Mouse (Mus musculus) liver, embryonic 11.5 days (tissue): ENCODE data around the gene Nudt16l1. TPM values are rescaled to one million over a fixed set of nuclear protein-coding genes. Genes with fewer than 3 reads are reported as not detected.

Experiments used
- ATAC-seq: fragments of 200-750 bp; cut with Nextera tagmentation; replicated peaks from 2 replicates; pipeline ENCODE4 v1.8.0; 2017; ENCODE audit warnings: moderate number of reproducible peaks, mild to moderate bottlenecking, moderate TSS enrichment, moderate library complexity; ENCODE audit not compliant: low FRiP score
- DNase-seq: peaks from one replicate; pipeline ENCODE4 v3.0.0-alpha.2; 2017; ENCODE audit warnings: low spot score
- H3K27ac ChIP-seq: fragments of 300-500 bp; sonication (generic); 2 replicates; pipeline ENCODE4 v1.5.1; 2014; ENCODE audit warnings: mild to moderate bottlenecking, low read depth, low read length, control low read depth
- H3K27me3 ChIP-seq: fragments of 300-500 bp; sonication (generic); replicated peaks from 2 replicates; pipeline ENCODE4 v1.6.1; 2014; ENCODE audit warnings: low read length, mixed read lengths; ENCODE audit not compliant: control insufficient read depth, insufficient read depth
- H3K36me3 ChIP-seq: fragments of 300-500 bp; sonication (generic); 2 replicates; pipeline ENCODE4 v1.6.1; 2014; ENCODE audit warnings: mild to moderate bottlenecking, low read length, moderate library complexity, mixed read lengths; ENCODE audit not compliant: control insufficient read depth, insufficient read depth
- H3K4me1 ChIP-seq: fragments of 300-500 bp; sonication (generic); replicated peaks from 2 replicates; pipeline ENCODE4 v1.6.1; 2014; ENCODE audit warnings: low read length, mixed read lengths; ENCODE audit not compliant: control insufficient read depth, insufficient read depth
- H3K4me2 ChIP-seq: fragments of 300-500 bp; sonication (generic); 2 replicates; pipeline ENCODE4 v1.6.1; 2014; ENCODE audit warnings: mild to moderate bottlenecking, control low read depth, moderate library complexity
- H3K4me3 ChIP-seq: fragments of 300-500 bp; sonication (generic); 2 replicates; pipeline ENCODE4 v1.5.1; 2014; ENCODE audit warnings: low read depth, low read length, control low read depth
- H3K9ac ChIP-seq: fragments of 300-500 bp; sonication (generic); 2 replicates; pipeline ENCODE4 v1.6.1; 2014; ENCODE audit warnings: low read depth, low read length, control low read depth
- H3K9me3 ChIP-seq: fragments of 300-500 bp; sonication (generic); 2 replicates; pipeline ENCODE4 v1.6.1; 2016; ENCODE audit warnings: low read length, inconsistent platforms, mixed read lengths; ENCODE audit not compliant: control insufficient read depth
- WGBS: fragments of 180-500 bp; shearing (Covaris S2); extraction: QIAGEN DNeasy Blood & Tissue Kit; methylation state at CpG from one replicate; pipeline ENCODE4 v1.1.7; 2014; 5-methylcytosine and 5-hydroxymethylcytosine counted together
- polyA plus RNA-seq: library from polyadenylated mRNA; unstranded; fragments of >200 nt; fragmentation: Nextera tagmentation; extraction: Ambion mirVana; gene quantifications from 2 replicates; pipeline ENCODE4 v1.2.1, GENCODE M21; 2014

Gene Nudt16l1
- polyA plus RNA-seq, 1 experiment from 2014 or later: 102 TPM

DNA sequence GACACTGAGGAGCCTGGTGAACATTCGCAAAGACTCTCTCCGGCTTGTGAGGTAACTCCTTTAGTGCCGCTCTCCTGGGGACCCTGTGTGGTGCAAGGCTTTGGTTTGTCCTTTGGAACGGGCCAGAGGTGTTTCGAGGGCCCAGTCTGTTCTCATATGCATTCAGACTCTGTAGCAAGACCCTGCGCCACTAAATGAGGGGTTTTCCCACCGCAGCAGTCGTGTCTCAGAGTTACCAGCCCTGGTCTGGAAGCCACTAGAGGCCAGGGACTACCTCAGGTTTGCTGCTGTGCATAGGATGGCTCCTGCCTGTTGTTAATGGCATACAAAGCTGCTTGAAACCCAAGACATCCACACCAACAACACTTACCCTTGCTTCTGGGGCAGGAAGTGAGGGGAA is 27.8 kb upstream of the Nudt16l1 start:
- DNase-seq (no peak), ATAC-seq (no peak)
- 90% methylated on average over 8 of the region's 8 CpGs for WGBS
- Histone ChIP-seq H3K9me3 (no peaks in the 10 kb centered on the region), H3K27me3 (no peaks in the 10 kb centered on the region), H3K4me2 (no peak overlapping the region), H3K9ac (no peak overlapping the region), H3K4me3 (no peak overlapping the region), H3K4me1 (peaks cover 4% of the 10 kb centered on the region; the same call in 1 of the 2 replicates), H3K36me3 (peaks cover 13% of the 10 kb centered on the region), H3K27ac (no peak overlapping the region)

DNA sequence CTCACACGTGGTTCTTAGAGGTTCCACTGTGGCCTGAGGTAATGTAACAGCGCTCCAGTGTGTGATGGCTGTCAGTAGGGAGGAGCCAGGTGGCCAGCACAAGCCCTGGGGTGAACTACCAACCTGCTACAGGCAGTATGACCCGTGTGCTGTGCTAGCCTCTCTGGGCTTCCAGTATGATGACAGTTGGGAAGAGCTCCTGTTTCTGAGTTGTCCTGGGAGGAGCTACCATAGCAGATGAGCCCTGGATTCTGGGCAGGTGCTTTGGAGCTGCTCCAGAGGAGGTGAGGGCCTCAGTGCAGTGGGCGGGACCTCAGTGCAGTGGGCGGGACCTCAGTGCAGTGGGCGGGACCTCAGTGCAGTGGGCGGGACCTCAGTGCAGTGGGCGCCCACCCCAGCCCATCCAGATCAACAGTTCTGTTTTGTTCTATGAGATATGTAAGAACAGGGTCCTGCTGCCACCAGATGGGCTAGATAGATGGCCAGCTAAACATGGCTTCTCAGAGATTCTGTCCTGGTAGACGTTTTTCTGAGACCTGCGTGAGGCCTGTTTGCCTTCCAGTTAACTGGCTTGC is 26.4 kb upstream of the Nudt16l1 start:
- no peak overlapping the region for H3K4me2 ChIP-seq
- H3K36me3 ChIP-seq: peaks cover 18% of the 10 kb centered on the region
- H3K4me1 ChIP-seq: peaks cover 4% of the 10 kb centered on the region; the same call in 1 of the 2 replicates
- no peak overlapping the region for H3K4me3 ChIP-seq
- WGBS: 60% methylated on average over 10 of the region's 10 CpGs
- ATAC-seq (peak; percentile 51), DNase-seq (no peak)
- peak overlapping the region; percentile 21; the same call in 1 of the 2 replicates for H3K27ac ChIP-seq
- no peaks in the 10 kb centered on the region for H3K27me3 ChIP-seq
- H3K9me3 ChIP-seq: no peaks in the 10 kb centered on the region
- no peak overlapping the region for H3K9ac ChIP-seq

DNA sequence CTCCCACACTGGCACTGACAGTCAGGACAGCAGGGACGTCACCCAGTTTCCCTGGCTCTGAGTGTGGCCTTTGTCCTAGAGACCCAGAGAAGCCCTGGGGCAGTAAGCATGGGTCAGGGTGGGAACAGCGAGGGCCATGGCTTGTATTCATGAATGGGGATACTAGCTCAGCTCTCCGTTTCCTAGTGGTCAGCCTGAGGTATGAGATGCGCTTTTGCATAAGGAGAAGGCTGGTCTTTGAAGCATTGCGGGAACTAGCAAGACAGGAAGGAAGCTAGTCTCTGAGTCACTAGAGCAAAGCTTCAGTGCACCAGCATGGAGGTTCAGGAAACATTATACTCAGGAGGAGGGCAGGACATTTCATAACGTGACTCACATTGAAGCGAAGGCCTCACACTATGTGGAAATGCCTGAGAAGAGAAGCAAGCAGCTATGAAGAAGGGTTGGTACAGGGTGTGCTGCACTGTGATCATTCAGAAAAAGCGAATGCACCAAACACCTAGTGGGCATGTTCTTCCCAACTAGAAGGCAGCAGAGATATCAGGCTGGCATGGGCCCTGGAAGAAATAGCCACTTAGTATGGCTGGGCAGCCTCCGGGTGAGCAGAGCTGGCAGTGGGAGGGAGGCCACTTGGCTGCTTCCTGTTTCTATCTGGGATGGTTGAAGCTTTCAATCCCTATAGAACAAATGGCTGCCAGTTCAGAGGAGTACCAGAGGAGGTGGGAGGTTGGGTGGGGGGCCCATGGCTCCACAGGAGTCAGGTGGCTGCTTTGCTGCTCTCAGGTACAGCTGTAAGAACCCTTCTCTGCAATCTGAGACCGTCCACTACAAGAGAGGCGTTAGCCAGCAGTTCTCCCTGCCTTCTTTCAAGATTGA is 25.4 kb upstream of the Nudt16l1 start:
- H3K27ac ChIP-seq: peak overlapping the region; percentile 47; the same call in 1 of the 2 replicates
- ATAC-seq (0 out of 2 replicates have a peak, but pooled peaks have one; percentile 11), DNase-seq (no peak)
- H3K4me3 ChIP-seq: no peak overlapping the region
- H3K36me3 ChIP-seq: peaks cover 21% of the 10 kb centered on the region
- no peaks in the 10 kb centered on the region for H3K27me3 ChIP-seq
- no peak overlapping the region for H3K9ac ChIP-seq
- WGBS: 64% methylated on average over 11 of the region's 11 CpGs
- H3K9me3 ChIP-seq: no peaks in the 10 kb centered on the region
- H3K4me1 ChIP-seq: 0 out of 2 replicates have a peak, but pooled peaks cover 2% of the 10 kb centered on the region
- no peak overlapping the region for H3K4me2 ChIP-seq

DNA sequence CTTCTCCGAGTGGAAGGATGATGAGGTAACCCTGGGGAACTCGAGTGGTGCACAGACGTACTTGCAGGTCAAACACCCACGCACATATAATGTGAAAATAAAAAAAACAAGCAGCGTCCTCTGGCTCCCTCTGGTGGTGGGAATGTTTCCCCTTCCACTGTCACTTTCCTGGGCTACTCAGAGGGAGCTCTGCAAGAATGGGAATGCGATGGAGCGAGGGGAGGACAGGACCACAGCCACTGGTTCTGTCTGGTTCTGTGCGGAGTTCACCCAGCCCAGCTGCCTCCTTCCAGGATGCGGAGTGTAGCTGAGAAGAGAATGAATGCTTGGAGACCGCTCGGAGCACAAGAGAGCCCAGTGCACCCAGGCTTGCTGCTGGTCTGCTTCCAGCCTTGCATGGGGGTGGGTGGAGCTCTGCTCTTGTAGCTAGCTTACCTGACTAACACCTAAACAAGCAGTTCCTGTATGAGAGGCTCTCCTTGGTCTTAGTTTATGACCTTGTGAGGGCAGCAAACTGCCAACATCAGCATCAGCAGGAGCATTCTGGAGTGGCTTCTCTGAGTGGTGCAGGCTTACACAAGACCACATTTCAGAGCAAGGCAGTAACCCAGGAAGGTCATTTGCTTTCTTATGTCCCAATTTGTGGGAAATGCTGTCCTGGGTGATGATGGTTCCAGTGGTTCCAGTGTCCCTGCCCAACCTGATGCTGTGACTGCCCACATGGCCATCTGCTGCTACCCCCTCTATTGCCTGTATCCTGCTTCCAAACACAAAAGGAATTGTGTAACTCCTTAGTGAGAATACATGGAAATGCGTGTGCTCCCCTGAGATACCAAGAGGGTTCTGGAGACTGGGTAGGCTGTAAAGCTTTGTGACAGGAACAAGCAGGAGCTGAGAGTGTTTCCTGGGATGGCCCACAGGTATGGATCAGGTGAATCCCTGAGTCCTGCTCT is 24.5 kb upstream of the Nudt16l1 start:
- 0 out of 2 replicates have a peak, but pooled peaks cover 2% of the 10 kb centered on the region for H3K4me1 ChIP-seq
- no peak overlapping the region for H3K4me2 ChIP-seq
- no peaks in the 10 kb centered on the region for H3K27me3 ChIP-seq
- H3K9me3 ChIP-seq: no peaks in the 10 kb centered on the region
- ATAC-seq: peak; percentile 34; the same call in 1 of the 2 replicates
- DNase-seq: peak; percentile 70
- 42% methylated on average over 12 of the region's 12 CpGs for WGBS
- H3K36me3 ChIP-seq: peaks cover 21% of the 10 kb centered on the region
- H3K4me3 ChIP-seq: no peak overlapping the region
- peak overlapping the region; percentile 47; the same call in 1 of the 2 replicates for H3K27ac ChIP-seq
- H3K9ac ChIP-seq: no peak overlapping the region

DNA sequence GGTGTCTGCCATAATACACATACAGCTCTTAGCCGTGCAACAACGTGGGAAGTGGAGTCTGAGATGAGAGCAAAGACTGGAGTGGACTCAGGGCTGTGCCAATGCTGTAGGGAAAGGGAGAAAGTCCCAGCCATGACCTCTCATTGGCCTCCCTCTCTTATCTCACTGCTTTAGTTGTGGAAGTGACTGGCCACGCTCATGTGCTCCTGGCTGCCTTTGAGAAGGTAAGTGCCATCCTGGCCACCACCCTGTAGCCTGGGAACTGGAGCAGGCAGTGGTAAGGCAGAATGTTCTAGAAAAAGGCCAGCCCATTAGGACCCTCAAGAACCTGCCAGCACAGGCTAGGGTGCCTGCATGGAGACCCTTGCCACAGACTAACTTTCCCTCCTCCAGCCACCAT is 22.6 kb upstream of the Nudt16l1 start:
- DNase-seq (no peak), ATAC-seq (no peak)
- Histone ChIP-seq H3K4me1 (0 out of 2 replicates have a peak, but pooled peaks cover 2% of the 10 kb centered on the region), H3K9ac (no peak overlapping the region), H3K27ac (no peak overlapping the region), H3K27me3 (no peaks in the 10 kb centered on the region), H3K9me3 (no peaks in the 10 kb centered on the region), H3K4me2 (no peak overlapping the region), H3K36me3 (peaks cover 19% of the 10 kb centered on the region), H3K4me3 (no peak overlapping the region)
- 79% methylated on average over 3 of the region's 3 CpGs for WGBS

DNA sequence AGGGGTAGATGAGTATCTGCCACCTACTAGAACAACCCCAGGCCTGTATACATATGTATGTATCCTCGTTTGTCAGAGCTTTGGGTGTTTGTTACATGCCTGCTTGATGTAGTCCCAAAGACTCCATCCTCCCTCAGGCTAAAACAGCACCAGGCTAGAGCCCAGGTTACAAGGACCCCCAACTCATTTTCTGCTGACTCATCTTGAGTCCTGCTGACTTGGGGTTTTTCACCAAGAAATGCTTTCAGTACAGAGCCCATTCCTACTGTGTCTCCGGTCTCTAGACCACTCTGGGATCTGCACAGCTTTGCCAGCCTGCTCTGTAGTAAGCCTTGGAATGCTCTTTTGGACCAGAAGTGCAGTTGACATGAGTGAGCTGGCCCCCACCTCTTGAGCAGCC is 22.0 kb upstream of the Nudt16l1 start:
- Histone ChIP-seq H3K27me3 (no peaks in the 10 kb centered on the region), H3K9me3 (no peaks in the 10 kb centered on the region), H3K4me3 (no peak overlapping the region), H3K4me1 (0 out of 2 replicates have a peak, but pooled peaks cover 2% of the 10 kb centered on the region), H3K36me3 (peaks cover 15% of the 10 kb centered on the region; the same call in 1 of the 2 replicates), H3K4me2 (no peak overlapping the region), H3K9ac (no peak overlapping the region), H3K27ac (no peak overlapping the region)
- DNase-seq: no peak
- ATAC-seq: no peak
- WGBS: 90% methylated on average over 2 of the region's 2 CpGs

DNA sequence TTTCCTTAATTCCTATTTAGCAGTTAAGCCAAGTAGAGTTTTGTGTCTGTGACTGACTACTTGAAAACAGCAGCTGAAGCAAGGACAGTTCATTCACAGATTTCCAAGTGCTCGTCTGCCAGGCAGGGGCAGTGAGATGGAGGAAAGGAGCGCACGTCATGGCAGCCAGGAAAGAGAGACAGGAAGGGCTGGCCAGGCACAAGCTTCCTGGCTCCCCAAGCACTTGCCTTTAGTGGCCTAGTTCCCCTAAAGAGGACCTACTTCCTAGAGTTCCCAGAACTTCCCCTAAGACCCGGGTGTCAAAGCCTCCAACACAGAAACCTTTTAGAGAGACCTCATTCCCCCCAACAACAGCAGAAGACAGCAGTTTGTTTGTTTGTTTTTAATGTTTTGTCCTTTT is 18.0 kb upstream of the Nudt16l1 start:
- no peaks in the 10 kb centered on the region for H3K27me3 ChIP-seq
- no peak for ATAC-seq
- H3K4me1 ChIP-seq: no peaks in the 10 kb centered on the region
- no peak overlapping the region for H3K27ac ChIP-seq
- DNase-seq: no peak
- H3K4me2 ChIP-seq: no peak overlapping the region
- H3K9me3 ChIP-seq: no peaks in the 10 kb centered on the region
- H3K9ac ChIP-seq: no peak overlapping the region
- H3K4me3 ChIP-seq: no peak overlapping the region
- peaks cover 17% of the 10 kb centered on the region; the same call in 1 of the 2 replicates for H3K36me3 ChIP-seq
- 53% methylated on average over 4 of the region's 4 CpGs for WGBS

DNA sequence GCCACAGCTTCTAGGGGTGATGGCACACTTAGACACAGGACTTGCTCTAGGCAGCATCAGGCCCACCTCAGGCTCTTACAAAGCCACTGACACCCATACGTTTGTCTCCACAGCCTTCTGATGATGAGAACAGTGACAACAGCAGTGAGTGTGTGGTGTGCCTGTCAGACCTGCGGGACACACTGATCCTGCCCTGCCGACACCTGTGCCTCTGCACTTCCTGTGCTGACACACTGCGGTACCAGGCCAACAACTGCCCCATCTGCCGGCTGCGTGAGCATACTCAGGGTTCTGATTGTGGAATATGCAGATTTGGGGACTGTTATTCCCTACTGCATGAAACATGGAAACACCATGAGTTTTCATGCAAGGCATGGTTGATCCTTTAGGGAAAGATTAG is 16.1 kb upstream of the Nudt16l1 start:
- DNase-seq (no peak), ATAC-seq (no peak)
- Histone ChIP-seq H3K27ac (no peak overlapping the region), H3K4me1 (no peaks in the 10 kb centered on the region), H3K9me3 (no peaks in the 10 kb centered on the region), H3K9ac (no peak overlapping the region), H3K4me3 (no peak overlapping the region), H3K4me2 (no peak overlapping the region), H3K27me3 (no peaks in the 10 kb centered on the region), H3K36me3 (peaks cover 15% of the 10 kb centered on the region; the same call in 1 of the 2 replicates)
- WGBS: 85% methylated on average over 6 of the region's 6 CpGs
